Mouse (Mus musculus): ENCODE data around the gene Coq8a.

Coq8a gene

DNA sequence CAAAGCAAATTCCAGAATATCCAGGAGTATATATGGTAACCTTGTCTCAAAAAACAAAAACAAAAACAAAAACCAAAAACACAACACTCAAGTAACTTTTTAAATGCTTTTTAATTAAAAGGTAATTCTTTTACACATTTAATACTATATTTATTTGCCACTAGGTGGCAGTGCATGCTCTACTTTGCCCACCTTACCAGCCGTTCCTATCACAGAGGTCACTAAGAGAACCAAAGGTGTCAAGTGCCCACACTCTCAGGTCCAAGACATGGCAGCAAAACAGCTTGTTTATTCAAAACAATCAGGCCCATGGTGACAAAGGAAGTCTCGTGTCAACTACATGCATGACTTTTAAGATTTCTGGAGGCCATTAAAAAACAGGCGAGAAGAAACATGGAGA, 24.2 kb downstream of the Coq8a start:
- no peak for DNase-seq (ENCODE audit: low spot score in 2 of 2)

GRCm38 (mm10) chr1:180174718-180175117, 24.7 kb downstream of the Coq8a start:
- DNase-seq (ENCODE audit: low spot score in 2 of 2) = no peak

DNA sequence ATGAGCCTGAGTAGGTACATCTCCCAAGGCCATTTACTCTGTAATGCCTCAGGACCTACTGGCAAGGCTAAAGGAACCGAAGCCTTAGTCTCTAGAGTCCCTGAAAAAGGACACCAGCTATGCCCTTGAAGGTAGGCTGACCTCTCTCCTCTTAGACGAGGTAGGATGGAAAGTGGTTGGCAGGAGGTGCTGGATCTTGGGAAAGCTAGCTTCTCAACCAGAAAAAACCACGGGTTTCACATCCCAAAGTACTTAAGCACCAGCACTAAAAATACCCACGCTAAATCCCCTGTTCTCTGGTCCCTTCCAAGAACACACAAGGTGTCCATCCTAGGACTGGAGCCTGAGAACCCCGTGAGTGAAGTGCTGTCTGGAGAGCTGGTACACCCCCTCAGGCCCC, 26.4 kb downstream of the Coq8a start:
- no peak for DNase-seq (ENCODE audit: low spot score in 2 of 2)

DNA sequence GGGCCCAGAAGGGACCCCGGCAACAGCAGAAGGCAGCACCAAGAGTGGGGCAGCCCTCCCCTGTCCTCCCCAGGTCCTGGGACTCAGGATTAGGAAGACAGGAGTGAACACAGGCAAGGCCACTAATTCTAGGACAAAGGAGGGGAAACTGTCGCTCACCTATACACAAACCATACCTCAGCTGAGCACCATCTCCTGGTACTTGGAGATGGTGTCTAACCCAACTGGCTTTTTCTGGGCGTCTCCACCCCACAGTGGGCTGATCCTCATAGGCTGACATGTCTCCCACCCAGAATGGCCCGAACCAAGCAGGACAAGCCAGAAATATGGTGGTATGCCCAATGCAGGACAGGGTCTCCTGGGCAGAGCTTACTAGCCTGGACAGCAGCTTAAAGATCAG, 26.8 kb downstream of the Coq8a start:
- DNase-seq (ENCODE audit: low spot score in 2 of 2) = no peak

DNA sequence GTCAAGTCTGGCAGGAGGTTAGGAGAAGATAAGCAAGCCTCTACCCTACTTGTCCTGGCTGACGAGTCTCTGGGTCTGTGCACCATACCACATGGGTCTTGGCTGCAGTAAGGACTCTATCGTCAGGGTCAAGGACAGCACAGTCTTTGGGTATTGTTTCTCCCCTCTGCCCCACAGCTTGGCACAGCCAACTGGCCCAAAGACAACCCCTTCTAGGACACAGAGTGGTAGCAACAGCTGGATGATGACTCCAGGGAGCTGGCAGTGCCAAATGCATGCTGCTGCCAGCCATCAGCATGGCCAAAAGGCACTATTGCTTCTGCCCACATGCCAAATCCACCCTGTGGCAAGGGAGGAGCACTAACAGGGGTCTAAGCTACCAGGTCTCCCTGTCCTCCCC, 27.5 kb downstream of the Coq8a start:
- no peak for DNase-seq (ENCODE audit: low spot score in 2 of 2)

GRCm38 (mm10) chr1:180170071-180170470, 29.3 kb downstream of the Coq8a start:
- no peak for DNase-seq (ENCODE audit: low spot score in 2 of 2)

GRCm38 (mm10) chr1:180169161-180169560, 30.2 kb downstream of the Coq8a start:
- no peak for DNase-seq (ENCODE audit: low spot score in 2 of 2)

DNA sequence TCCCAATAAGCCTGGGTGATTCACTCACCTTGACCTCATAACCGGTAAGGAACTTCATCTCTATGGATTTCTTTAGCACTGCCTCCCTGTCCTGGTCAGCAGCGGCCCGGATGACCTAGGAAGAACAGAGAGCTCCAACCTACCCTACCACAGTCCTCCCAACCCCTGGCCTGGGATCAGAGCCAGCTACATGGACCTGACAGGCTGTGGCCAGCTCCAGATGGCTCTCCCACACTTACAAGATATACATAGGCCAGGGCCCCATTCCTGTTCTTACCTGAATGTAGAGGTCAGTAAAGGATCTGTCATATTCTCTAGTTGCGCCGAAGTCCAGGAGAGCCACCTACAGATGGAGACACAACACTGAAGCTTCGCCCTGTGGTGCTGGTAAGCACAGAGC, 31.1 kb downstream of the Coq8a start:
- DNase-seq (ENCODE audit: low spot score in 2 of 2) = no peak

DNA sequence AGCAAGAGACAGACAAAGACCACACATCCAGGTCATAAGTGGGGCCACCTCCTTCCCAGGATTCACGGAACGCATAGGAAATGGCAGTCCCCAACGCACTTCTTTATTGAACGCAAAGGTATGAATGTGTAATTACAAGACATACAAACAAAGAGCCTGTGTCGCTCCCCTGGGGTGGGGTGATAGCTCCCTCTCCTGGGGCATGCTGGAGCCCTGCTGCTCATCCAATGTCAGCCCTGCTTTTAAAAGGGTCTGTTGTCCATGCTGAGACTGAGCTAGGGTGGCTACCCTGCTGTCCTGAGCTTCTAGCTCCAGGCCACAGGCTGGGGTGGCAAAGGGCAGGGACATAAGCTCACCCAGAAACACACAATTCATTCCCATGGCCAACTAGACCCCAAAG, 32.9 kb downstream of the Coq8a start:
- DNase-seq (ENCODE audit: low spot score in 2 of 2) = no peak

DNA sequence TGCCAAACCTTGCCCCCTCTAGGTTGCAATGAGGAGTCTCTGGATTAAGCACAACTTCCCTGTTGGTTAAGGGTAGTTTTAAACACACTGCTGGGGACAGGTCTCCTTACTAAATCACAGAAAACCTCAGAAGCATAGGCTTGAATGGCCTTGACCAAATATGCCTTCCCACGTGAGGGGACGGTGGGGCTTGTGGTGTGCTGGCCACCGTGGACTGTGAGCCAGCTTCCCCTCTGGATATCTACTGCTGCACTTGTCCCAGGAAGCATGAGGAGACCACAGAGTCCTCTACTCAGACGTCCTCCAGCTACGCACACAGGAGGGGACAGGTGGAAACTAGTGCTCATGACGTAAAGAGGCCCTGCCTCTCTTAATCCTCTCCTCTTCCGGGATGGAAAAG, 36.4 kb downstream of the Coq8a start:
- DNase-seq (ENCODE audit: low spot score in 2 of 2) = no peak

- DNase-seq (ENCODE audit: low spot score in 2 of 2) = no peak
Observed at GRCm38 (mm10) chr1:180161566-180162355, 37.6 kb downstream of the Coq8a start.

DNA sequence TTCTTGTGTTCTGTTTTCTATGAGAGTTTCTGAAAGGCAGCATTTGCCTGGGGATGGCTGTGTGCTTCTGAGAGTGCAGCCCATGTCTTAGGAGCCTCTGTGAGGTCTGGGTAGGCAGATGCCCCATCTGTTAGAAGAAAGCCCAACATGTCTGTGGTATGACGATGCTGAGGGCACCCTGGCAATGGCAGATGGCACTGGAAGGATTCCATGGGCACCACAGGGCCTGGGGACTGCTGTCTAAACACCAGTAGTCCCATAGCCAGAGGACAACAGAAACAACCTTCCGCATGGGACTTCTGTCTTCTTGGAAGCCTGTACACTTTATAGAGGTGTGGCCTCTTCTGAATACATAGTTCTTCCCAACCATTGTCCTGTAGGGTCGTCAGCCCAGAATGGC, 38.2 kb downstream of the Coq8a start:
- DNase-seq (ENCODE audit: low spot score in 2 of 2) = no peak

GRCm38 (mm10) chr1:180160545-180160944, 38.9 kb downstream of the Coq8a start:
- no peak for DNase-seq (ENCODE audit: low spot score in 2 of 2)

DNA sequence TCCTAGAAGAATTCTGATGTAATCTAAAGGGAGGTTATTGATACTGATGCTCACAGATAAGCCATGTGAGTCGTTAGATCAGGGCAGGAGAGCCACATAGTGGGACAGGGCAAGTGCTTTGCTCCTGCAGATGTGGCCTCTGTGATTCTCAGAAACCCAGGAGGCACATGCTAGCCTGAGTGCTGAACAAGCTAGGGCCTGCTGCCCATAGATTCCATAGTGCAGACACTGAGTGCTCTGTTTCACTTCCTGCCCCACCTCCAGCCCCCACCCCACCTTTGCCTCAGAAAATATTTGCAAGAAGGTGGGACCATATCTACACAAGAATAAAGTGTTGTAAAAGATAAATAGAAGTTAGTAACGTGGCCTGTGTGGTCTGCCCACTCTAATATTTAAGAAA, 40.8 kb downstream of the Coq8a start:
- no peak for DNase-seq (ENCODE audit: low spot score in 2 of 2)

GRCm38 (mm10) chr1:180151191-180151590, 48.2 kb downstream of the Coq8a start:
- DNase-seq (ENCODE audit: low spot score in 2 of 2) = no peak

GRCm38 (mm10) chr1:180148563-180148962, 50.8 kb downstream of the Coq8a start:
- no peak for DNase-seq (ENCODE audit: low spot score in 2 of 2)

GRCm38 (mm10) chr1:180148036-180148435, 51.4 kb downstream of the Coq8a start:
- DNase-seq (ENCODE audit: low spot score in 2 of 2) = no peak

GRCm38 (mm10) chr1:180140970-180141369, 58.4 kb downstream of the Coq8a start:
- no peak for DNase-seq (ENCODE audit: low spot score in 2 of 2)

- DNase-seq (ENCODE audit: low spot score in 2 of 2) = no peak
Observed at GRCm38 (mm10) chr1:180139158-180139557, 60.2 kb downstream of the Coq8a start.

DNA sequence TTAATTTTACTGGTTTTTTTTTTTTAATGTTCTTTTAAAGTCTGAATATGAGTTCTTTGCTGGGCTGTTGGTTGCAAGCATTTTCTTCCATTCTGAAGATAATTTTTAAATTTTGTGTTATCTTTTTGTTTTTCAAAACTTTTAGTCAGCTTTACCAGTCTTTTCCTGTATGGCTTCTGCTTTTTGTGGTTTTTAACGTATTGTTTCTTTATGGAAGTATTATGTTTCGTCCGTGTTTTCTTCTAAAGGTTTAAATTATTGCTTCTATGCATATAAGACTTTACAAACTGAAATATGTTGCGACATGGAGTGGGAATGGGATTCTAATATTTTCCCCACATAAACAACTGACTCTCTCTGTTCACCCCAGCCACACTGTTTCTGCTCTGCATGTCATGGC, 67.2 kb downstream of the Coq8a start:
- no peak for DNase-seq (ENCODE audit: low spot score in 2 of 2)

DNA sequence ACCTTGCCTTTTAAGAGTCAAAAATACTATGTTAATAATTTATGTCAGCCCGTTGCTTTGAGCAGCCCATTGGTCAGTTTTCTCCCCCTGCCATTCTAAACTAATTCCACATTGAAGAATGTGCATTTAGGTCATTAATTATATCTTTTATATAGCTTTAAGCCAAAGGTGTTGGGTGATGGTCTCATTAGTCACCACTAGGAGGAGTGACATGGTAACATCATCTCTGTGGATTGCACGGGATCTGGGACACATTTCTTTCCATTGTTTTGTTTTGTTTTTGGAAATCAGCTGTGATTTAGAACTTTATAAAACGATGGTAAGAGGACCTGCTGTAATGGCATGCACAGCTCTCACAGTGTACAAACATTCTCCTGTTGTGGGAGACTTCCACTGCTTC, 68.0 kb downstream of the Coq8a start:
- no peak for DNase-seq (ENCODE audit: low spot score in 2 of 2)

DNA sequence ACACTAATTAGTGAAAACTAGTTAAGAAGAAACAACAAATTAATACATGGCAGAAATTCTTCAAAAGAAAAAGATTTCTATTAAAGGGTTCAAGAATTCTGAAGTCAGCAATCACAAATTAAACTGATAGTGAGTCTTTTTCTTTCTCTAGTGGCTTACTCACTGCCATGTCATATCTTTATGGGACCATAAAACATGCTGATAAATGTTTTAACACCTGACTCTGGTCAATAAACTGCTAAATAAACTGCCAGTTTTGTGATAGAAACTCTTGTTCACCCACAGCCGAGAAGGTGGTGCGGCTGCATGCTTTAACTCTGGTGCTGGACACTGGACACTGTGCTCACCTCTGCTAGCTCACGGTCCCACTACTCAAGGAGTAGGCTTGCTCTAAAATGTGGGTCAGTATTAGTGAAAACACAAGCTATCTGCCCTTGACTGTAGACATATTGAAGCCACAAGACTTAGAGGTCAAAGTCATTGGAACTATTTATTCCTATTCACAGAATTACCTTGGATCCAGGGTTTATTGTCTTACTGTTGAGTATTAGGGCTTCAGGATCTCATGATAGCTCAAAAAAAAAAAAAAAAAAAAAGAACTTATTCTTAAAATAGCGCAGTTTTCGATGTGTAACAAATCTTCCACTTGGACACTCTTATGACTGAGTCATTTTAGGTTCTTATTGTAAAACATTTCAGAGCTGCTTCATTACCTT, 71.2 kb downstream of the Coq8a start:
- no peak for DNase-seq (ENCODE audit: low spot score in 2 of 2)

DNA sequence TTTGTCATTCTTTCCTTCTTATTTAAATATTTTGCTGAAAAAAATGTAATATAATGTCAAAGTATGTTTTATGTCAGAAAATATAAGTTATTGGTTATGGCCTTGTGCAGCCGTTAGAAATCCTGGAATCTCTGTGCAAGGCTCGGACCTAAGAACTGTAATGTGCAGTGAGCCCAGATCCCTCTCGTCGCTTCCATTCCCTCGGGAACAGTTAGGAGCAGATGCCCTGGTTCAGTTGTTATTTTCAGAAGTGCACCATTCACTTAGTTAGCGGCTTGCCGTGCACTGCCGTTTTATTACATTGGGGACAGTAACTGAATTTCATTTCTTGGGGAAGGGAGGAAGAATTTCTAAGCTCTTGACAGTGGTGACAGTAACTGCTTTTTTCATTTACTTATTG, 81.2 kb downstream of the Coq8a start:
- DNase-seq (ENCODE audit: low spot score in 2 of 2) = no peak

All from frontal cortex, postnatal 10 days (tissue).